Mouse (Mus musculus) embryonic fibroblast, embryonic 13.5 days (primary cell): ENCODE measurements around the gene Schip1.

Experiments
- CTCF ChIP-seq: IDR thresholded peaks from 2 replicates; pipeline ENCODE4 v1.5.1; 2011; ENCODE audit warnings: mild to moderate bottlenecking, control low read depth, low read length, moderate library complexity, borderline replicate concordance; ENCODE audit not compliant: insufficient read depth
- POLR2A ChIP-seq: IDR thresholded peaks from 2 replicates; pipeline ENCODE4 v1.6.1; 2011; ENCODE audit warnings: low read depth, mild to moderate bottlenecking, control low read depth, low read length, moderate library complexity

GRCm38 (mm10) chr3:68138833-68139627, 74.4 kb downstream of the Schip1 start:
- TF ChIP-seq CTCF (no peak), POLR2A (no peak)
